Mouse (Mus musculus) gastrocnemius, adult 8-10 months (tissue): Measurements from ENCODE around the gene Smco1. TPM values are rescaled to one million over a fixed set of nuclear protein-coding genes. Genes with fewer than 3 reads are reported as not detected.
"Not testable (repeated sequence)": the region's sequence is repeated elsewhere in the genome, so short reads cannot be mapped to it uniquely, and the experiment has no call there.

Source experiments
- DNase-seq, 2 experiments: peaks; one replicate each; pipeline ENCODE4 v3.0.0; 2022; ENCODE audit warnings: low spot score in 2 of 2
- total RNA-seq, 4 experiments: library from RNA; stranded (reverse); gene quantifications; 2 replicates each; pipeline ENCODE4 v1.2.4; 2022

Smco1 gene
- 10 to 100 TPM; 55.5 to 79.7 (median 66.0) TPM for total RNA-seq

DNA sequence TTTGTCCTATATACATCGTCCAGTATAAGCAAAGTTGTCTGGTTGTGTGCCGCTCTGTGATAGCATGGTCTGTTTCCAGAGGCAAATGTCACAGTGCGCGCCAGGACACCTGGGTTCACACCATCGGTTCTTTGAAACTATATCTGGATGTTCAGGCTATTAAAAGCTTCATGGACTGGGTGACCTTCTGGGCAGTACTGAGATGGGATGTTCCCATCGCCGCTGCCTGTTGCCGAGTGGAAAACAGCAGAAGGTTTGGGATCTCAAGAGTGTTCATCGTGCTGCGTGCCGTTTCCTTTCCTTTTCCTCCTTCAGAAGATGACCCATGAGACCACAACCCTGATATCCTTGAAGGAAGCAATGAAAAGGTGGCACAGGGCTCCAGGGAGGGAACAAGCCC is at the start of gene Smco1:
Gene Smco1, plus strand, starts transcription at position 178 of the 400 bp plus-strand sequence.
- peak; percentile 61 to 76 for DNase-seq

DNA sequence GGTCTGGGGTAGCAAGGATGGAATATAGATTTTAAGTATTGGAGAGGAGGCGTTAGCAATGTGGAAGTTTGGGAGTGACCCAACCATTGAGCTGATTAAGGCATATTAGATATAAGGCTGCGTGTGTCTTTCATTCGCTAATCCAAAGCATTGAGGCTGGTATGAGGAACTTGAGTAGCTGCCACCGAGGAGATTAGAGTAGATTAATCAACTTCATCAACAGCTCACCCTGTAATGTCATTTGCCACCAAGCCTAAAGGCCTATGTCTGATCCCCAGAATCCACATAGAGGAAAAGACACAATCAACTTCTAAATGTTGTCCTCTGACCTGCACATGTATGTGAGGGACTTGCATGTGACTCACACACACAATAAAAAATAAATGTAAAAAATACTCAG is 49.5 kb upstream of the Smco1 start:
- no peak for DNase-seq

DNA sequence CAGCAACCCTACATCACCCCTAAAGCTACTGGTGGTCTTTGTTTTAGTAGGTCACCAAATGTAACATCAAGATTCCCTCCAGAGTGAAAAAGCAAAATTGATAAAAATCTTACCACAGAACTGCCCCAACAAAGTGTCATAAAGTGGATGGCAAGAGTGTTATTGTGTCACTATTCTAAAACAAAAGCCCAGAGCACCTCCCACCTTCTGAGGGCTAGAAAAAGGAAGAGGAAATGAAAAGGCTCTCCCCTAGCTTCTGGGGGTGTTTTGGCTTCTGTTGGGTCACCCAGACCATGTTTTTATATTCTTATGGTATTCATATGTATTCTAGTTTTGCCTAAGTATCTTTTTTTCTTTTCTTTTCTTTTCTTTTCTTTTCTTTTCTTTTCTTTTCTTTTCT is 48.9 kb upstream of the Smco1 start:
- no peak for DNase-seq

DNA sequence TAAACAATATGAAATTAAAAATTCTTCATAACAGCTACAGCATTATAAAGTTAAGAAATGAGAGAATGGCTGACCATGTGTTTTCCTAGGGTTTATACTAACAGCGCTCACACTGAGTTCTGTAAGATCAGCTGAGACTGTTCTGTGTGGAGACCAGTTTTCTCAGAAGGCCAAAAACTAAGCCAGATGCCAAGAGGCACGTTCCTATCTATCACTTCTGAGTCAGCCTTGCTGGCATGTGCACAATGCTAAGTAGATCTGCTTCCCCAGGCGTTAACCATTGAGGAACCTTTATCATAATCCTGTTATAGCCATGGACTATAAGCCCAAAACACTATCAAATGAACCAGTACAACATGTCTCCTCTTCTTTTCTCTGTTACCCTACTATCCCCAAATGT is 39.2 kb upstream of the Smco1 start:
- DNase-seq, result not testable (repeated sequence)

DNA sequence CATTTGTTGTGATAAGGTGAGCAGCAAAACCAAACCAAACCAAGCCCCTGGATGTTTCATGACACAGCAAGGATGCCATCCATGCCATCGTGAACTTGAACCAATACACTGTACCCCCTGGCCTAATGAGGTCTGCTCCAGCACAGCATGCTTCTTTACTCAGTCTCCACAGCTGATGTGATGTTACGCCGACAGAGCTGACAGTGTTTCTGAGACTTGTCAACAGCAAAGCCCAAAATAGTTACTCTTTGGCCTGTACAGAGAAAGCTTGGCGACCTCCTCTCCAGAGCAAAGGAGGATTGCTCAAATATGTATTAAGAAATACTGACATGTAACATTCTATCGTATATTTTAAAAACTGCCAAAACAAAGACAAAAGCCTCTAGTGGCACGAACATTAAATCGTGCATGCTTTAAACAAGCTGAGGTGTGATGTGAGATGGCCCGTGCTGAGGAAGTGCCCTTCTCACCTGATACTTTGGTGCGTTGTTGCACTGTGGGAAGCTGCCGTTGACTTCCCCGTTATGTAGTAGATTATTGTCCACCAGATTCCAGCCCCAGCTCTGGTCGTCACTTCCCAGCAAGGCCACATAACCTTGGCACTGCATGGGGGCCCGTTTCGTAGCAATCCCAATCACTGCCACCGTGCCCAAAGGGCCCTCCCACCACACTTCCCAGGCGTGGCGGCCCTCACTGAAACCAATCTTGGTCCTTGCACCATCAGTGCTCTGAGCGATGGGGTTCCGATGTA is 33.2 kb upstream of the Smco1 start:
- DNase-seq, result no peak

DNA sequence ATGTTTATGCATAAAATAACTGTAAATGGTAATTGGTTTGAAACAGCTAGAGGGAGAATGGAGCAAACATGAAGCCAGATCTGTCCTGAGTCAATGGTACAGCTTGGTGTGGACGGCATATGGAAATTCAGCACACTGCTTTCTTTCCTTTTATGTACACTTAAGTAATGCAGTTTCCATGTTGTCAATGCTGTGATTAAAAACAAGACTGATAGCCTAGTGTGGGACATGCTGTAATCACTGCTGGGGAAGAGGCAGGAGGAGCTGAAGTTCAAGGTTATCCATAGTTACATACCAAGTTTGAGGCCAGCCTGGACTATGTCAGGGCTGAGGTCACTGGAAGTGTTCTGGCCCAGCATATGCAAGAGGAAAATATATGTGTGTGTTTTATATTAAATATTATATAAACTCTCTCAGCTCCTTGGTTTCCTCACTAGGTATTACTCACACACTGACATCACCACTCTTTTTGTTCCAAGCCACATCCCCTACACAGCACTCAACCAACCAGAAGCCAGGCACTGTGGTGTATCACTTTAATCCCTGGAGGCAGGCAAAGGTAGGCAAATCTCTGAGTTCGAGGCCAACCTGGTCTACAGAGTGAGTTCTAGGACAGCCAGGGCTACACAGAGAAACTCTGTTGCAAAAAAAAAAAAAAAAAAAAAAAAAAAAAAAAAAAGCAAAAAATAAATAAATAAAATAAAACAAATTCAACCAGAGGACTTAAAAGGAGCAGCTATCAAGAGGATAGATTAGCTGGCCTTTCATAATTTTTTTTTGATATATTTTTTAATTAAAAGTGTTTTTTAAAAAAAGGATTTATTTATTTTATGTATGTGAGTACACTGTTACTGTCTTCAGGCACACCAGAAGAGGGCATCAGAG is 31.6 kb upstream of the Smco1 start:
- no peak for DNase-seq

DNA sequence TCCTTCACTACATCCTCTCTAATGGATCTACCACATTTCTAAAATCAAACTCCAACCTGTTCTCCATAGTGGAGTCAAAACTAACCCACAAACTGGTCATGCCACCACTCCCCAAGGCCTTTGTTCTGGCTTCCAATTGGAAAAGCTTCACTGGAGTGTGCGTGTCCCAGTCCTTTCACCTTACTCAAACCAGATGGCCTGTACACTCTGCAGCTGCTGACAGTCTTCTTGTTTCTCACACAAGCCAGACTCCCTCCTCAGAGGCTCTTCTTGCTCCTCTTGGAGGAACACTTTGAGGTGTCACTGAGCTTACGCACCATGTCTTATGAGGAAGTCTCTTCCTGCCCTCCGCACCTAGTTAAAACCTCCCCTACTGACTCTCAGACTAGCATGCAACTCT is 27.4 kb upstream of the Smco1 start:
- no peak for DNase-seq

DNA sequence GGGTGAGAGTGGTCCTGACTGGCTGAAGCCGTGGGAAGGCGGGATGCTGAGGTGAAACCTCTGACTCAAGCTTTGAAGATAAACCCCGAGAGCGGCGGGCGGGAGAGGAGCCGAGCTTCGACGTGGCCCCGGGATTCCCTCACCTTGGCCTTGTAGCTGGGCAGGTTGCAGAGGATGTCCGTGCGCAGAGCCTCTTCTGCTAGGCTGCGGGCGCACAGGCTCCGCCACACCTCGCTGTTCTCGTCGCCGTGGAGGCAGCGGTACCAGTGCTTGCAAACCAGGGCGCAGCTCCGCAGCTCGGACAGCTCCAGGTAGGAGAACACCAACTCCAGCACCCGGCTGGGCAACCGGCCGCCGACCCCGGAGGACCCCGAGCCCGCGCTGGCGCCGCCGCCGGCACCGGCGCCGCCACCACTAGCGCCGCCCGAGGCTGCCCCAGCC is 24.9 kb upstream of the Smco1 start:
- peak; percentile 9 to 37 for DNase-seq

DNA sequence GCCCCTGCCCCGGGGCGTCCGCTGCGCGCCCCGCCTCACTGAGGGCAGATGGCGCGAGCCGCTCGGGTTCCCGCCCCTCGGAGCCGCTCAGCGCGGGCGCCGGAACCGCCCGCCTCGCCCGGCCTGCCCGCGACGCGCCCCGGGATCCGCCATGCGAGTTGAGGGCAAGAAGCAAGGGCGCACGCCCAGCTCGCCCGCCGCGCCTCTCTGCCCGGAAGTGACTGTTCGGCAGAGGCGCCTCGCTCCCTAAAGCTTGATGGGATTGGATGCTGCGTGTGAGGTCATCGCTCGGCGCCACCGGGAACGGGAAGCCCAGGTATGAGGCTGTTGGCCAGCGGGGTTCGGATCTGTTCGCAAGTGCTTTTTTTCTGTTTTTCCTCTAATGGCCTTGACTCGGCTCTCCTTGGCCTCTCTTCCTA is 24.3 kb upstream of the Smco1 start, which contains the start of the genes Fbxo45 and Wdr53:
Gene Fbxo45, minus strand, starts transcription at position 207 of the 419 bp plus-strand sequence.
Gene Wdr53, plus strand, starts transcription at position 276 of the 419 bp plus-strand sequence.
- DNase-seq, result peak; percentile 93 to 97

DNA sequence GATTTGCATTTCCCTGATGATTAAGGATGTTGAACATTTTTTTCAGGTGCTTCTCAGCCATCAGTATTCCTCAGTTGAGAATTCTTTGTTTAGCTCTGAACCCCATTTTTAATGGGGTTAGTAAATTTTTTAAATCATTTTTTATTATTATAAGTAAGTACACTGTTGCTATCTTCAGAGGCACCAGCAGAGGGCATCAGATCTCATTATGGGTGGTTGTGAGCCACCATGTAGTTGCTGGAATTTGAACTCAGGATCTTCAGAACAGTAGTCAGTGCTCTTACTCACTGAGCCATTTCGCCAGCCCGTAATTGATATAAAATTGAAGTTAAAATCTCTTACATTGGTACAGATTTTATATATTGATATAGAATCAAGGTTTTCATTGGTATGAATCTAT is 7.0 kb upstream of the Smco1 start:
- DNase-seq, result not testable (repeated sequence)

DNA sequence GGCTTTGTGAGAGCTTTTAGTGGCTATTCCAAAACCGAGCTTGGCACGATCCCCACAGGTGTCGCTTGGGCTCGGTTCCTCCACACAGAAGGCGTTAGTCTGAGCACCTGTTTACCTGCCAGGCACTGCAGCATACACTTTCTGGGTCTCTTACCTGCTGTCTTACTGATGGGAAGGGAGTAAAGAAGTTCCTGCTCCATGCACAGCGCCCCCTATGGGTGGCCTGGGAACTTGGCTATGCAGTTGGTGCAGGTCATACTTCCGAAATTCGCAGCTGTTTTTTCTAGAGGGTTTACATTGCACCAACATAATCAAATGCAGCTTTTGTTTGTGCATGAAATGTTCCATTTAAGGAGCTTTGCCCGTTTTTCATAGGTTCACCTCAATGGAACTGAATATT is 2.1 kb downstream of the Smco1 start:
- no peak for DNase-seq

DNA sequence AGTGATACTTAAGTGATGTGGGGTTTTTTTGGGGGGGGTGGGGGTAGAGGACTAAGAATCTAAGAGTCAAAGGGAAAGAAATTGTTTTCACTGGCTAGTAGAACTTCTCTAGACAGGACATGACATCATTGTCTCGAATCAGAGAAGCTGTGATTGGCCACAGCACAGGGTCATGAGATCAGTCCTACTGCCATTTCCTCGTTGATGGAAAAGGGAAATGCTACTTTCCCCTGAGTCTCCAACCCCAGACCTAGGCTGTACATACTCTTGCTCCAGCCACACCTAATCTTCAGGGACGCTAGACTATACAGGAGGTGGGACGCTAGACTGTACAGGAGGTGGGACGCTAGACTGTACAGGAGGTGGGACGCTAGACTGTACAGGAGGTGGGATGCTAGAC is 3.8 kb downstream of the Smco1 start:
- no peak for DNase-seq

DNA sequence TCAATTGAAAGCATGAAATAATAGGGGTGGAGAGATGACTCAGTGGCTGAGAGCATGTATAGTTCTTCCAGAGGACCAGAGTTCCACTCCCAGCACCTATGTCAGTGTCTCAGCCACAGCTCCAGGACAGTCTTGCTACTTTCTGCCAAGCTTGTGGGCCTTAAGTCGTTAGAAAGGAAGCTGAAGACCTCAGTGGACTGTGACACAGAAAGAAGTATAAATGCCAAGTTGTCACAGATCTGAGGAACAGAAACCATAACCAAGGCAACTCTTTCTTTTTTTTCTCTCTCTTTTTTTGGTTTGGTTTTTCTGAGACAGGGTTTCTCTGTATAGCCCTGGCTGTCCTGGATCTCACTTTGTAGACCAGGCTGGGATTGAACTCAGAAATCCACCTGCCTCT is 4.6 kb downstream of the Smco1 start:
- no peak for DNase-seq

DNA sequence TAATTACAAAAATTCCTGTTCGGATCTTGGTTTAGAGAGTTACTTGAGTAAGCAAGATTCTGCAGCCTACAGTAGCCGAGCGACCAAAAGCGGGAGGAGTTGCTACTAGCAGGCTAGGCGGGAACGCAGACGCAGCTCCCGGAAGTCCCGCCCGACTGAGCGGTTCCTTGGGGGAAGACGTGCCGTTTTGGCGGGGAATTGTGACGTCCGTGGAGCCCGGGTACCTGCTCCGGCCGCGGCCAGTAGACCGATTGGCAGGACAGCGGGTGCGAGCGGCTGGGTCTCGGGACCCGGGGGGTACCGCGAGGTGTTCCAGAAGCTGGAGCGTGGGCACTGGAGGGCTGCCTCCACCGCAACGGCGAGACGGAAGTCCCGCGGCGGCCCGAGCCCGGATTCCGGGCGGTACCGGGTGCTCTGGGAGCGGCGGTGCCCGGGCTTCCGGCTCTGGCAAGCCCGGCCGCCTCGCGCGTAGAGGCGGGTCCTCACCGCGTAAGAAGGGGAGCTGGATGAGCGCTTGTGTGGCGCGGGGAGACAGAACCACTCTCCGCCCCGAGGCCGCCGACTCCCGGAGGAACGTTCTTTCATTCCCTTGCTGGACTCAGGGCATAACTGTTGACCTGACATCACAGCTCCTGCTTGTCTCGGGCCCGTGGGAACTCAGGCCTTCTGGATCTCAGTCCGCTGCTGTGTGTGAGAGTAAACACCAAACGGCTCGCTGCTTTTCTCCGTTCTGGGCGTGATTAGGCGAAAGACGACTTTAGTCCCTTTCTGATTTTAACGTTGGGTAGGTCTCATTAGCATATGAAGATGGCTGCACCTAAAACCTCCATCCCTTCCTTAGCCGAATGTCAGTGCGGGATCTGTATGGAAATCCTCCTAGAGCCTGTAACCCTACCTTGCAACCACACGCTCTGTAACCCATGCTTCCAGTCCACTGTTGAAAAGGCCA is 6.3 kb downstream of the Smco1 start, which contains the start of gene Rnf168:
Gene Rnf168, plus strand, starts transcription at position 152 of the 949 bp plus-strand sequence.
- DNase-seq, result peak; percentile 74 to 84

DNA sequence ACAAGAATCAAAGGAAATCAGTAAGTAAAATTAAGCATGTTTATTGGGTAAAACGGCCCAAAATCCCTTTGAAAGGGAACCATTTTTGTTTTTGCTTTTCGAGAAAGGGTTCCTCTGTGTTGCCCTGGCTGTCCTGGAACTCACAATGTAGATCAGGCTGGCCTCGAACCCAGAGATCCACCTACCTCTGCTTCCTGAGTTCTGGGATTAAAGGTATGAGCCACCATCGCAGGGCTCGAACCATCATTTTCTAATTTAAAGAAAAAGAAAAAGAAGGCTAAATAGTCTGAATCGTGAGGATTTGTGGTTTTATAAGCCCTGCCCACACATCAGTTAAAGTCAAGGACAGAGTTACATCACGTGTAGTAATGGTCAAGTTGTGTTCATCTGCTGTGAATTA is 7.1 kb downstream of the Smco1 start:
- DNase-seq, result no peak

DNA sequence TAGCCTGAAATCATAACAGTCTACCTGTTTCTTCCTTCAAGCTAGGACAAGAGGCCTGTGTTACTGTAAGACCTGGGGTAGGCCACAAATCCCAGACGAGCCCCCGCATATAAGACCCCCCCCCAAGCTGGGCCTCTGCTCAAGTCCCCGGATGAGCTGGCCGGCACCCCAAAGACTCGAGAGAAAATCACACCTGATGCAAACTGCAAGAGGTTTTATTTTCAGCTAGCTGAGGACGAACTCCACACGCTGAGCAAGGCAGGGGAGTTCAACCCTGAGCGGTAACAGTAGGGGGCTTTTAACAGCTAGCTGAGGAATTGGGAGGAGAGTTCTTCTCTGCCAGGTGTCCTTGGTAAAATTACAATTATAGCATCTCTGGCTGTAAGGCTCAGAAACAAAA is 8.9 kb downstream of the Smco1 start:
- DNase-seq, result no peak

DNA sequence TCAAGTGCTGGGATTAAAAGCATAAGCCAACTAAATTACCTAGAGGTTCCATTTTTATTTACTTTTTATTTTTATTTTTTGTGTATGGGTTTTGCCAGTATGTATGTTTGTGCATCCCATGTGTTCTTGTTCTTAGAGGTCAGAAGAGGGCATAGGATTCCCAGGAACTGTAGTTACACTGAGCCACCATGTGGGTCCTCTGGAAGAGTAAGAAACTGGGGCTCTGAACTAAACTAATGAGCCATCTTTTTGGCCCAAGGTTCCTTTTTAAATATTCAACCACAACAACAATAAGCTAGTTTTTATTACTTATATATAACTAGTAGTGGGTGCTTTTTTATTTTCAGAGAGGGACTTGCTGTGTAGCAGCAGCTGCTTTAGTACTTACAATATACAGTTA is 11.3 kb downstream of the Smco1 start:
- no peak for DNase-seq

DNA sequence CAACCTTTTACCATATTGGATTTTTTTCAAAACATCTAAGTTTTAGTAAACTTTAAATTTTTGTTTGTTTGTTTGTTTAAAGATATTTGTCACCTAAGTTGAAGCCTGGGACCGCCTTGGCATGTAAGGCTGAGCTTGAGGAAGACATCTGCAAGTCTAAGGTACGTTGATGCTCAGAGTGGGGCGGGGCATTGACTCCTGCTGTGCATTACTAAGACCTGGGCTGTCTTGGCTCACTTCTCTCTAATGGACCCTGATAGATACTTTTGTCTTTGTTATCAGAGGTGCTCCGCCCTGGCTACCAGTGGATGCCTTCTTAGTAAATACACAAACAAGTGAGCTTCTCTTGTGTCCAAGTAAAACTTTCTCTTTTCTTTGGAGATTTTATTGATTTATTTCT is 20.6 kb downstream of the Smco1 start:
- no peak for DNase-seq

DNA sequence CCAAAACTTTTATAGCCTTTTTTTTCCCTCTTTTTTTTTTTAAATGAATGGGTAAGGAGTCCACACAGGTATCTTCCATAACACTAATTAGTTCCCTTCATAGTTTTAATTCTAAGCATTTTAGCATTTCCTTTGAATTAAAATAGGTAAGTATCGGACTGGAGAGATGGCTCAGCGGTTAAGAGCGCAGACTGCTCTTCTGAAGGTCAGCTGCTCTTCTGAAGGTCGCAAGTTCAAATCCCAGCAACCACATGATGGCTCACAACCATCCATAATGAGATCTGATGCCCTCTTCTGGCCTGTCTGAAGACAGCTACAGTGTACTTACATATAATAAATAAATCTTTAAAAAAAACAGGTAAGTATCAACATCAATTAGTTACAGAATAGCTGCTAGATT is 28.3 kb downstream of the Smco1 start:
- not testable (repeated sequence) for DNase-seq

DNA sequence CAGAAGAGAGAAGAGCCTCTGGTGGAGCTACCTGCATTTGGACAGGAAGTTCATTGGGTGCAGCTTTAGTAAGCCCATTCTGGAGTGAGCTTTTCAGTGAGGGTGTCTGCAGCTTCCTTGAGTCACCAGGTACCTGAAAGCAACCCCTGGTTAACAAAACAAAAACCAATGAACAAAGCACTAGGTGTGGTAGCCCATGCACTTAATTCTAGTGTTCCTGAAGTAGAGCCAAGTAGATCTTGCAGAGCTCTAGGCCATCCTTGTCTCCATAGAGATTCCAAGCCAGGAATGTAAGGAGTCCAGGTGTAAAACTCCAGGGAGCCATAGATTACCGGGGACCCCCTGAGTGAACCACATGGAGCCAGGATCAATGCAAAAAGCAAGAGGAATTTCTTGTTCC is 31.8 kb downstream of the Smco1 start:
- DNase-seq, result no peak

DNA sequence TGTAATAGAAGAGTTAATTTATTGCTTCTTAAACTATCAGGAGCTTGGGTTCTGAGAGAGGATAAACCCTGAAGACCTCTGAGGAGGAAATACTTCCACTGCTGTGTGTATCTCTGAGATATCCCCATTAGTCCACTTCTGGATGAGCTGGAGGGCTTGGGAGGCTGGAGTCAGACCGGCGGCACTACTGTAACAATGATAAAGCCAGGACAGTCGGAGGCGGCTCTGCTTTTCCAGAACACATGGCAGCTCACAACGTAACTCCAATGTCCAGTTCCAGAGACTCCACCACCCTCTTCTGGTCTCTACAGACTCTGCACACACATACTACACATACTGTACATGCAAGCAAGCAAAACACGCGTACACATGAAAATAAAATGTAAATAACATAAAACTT is 32.6 kb downstream of the Smco1 start:
- DNase-seq, result no peak
